Mouse (Mus musculus): ENCODE measurements around the gene Opcml. TPM values are rescaled to one million over a fixed set of nuclear protein-coding genes. Genes with fewer than 3 reads are reported as not detected.

Gene Opcml
- polyA plus RNA-seq, 1 experiment from 2014 or later, result 1.8 TPM

GRCm38 (mm10) chr9:28336511-28337208, 546.1 kb downstream of the Opcml start:
- H3K4me2 ChIP-seq, result peak overlapping the region; percentile 55
- no peaks in the 10 kb centered on the region for H3K4me1 ChIP-seq
- H3K9me3 ChIP-seq, result no peaks in the 10 kb centered on the region
- H3K27ac ChIP-seq (replicated peaks), result no peak overlapping the region
- ATAC-seq (ENCODE audit: extremely low read depth, insufficient number of reproducible peaks, low FRiP score, low TSS enrichment), result no peak
- no peaks in the 10 kb centered on the region for H3K27me3 ChIP-seq (replicated peaks)
- 0 out of 2 replicates have a peak overlapping the region, but pooled peaks have one; percentile 16 for H3K9ac ChIP-seq
- 32% methylated on average over 10 of the region's 10 CpGs for WGBS
- no peaks in the 10 kb centered on the region for H3K36me3 ChIP-seq
- peak overlapping the region; percentile 24 for H3K4me3 ChIP-seq

GRCm38 (mm10) chr9:28337837-28338236, 547.3 kb downstream of the Opcml start:
- Histone ChIP-seq H3K4me3 (no peak overlapping the region), H3K4me2 (no peak overlapping the region), H3K9me3 (no peaks in the 10 kb centered on the region), H3K9ac (no peak overlapping the region), H3K27me3 (replicated peaks) (no peaks in the 10 kb centered on the region), H3K27ac (replicated peaks) (no peak overlapping the region), H3K36me3 (no peaks in the 10 kb centered on the region), H3K4me1 (no peaks in the 10 kb centered on the region)
- 65% methylated on average over 2 of the region's 2 CpGs for WGBS
- ATAC-seq (ENCODE audit: extremely low read depth, insufficient number of reproducible peaks, low FRiP score, low TSS enrichment), result no peak

DNA sequence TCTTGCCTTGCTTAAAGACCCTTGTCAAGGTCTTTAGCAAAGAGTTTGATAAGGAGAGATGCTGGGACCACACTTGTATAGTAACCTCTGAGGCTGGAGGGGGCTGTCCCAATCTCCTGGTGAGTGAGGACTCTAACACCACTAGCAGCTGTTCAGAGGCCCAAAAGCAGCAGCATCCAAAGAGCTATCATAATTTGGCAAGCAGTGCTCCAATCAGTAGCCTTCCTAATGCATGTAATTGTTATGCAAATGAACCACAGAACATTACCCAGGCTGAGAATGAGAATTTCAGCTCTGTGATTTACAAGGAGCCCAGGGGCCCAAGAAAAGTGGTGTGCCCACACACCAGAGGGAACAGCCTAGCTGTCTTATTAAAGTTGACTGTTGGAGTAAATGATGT, 564.4 kb downstream of the Opcml start:
- ATAC-seq (ENCODE audit: extremely low read depth, insufficient number of reproducible peaks, low FRiP score, low TSS enrichment), result no peak
- H3K4me2 ChIP-seq, result no peak overlapping the region
- H3K27ac ChIP-seq (replicated peaks), result no peak overlapping the region
- H3K27me3 ChIP-seq (replicated peaks), result no peaks in the 10 kb centered on the region
- no peak overlapping the region for H3K9ac ChIP-seq
- H3K4me1 ChIP-seq, result no peaks in the 10 kb centered on the region
- H3K4me3 ChIP-seq, result no peak overlapping the region
- H3K36me3 ChIP-seq, result no peaks in the 10 kb centered on the region
- H3K9me3 ChIP-seq, result no peaks in the 10 kb centered on the region

DNA sequence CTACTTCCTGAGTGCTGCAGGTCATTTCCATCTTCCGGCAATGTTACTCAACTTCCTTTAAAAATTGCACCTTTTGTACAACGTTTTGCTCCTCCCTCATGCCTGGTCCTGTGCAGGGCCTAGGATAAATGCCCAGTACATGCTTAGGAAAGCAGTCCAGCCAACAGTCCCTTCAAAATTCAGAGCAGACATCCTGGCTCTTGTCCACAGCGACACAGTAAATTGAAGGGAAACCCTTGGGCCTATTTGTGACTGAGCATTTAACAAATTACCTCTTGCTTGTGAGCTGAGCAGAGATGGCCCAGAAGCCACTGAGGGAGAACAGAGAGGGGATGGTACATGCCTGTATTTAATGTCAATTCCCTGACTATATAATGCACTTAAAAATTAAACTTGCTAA, 567.4 kb downstream of the Opcml start:
- 66% methylated on average over 3 of the region's 3 CpGs for WGBS
- Histone ChIP-seq H3K9me3 (no peaks in the 10 kb centered on the region), H3K4me1 (no peaks in the 10 kb centered on the region), H3K27me3 (replicated peaks) (no peaks in the 10 kb centered on the region), H3K27ac (replicated peaks) (no peak overlapping the region), H3K9ac (no peak overlapping the region), H3K36me3 (no peaks in the 10 kb centered on the region), H3K4me2 (no peak overlapping the region), H3K4me3 (no peak overlapping the region)
- ATAC-seq (ENCODE audit: extremely low read depth, insufficient number of reproducible peaks, low FRiP score, low TSS enrichment), result no peak

- Histone ChIP-seq H3K4me3 (no peak overlapping the region), H3K4me2 (no peak overlapping the region), H3K27me3 (replicated peaks) (no peaks in the 10 kb centered on the region), H3K4me1 (peaks cover 4% of the 10 kb centered on the region; the same call in 1 of the 2 replicates), H3K27ac (replicated peaks) (no peak overlapping the region), H3K36me3 (no peaks in the 10 kb centered on the region), H3K9me3 (no peaks in the 10 kb centered on the region), H3K9ac (no peak overlapping the region)
- no peak for ATAC-seq (ENCODE audit: extremely low read depth, insufficient number of reproducible peaks, low FRiP score, low TSS enrichment)
- WGBS, result 77% methylated on average over 2 of the region's 2 CpGs
These were observed 570.1 kb downstream of the Opcml start for GRCm38 (mm10) chr9:28360691-28361090.

GRCm38 (mm10) chr9:28364473-28365159, 574.0 kb downstream of the Opcml start:
- Histone ChIP-seq H3K36me3 (no peaks in the 10 kb centered on the region), H3K9ac (no peak overlapping the region), H3K4me1 (peaks cover 8% of the 10 kb centered on the region; the same call in 1 of the 2 replicates), H3K27ac (replicated peaks) (no peak overlapping the region), H3K4me3 (no peak overlapping the region), H3K4me2 (no peak overlapping the region), H3K27me3 (replicated peaks) (no peaks in the 10 kb centered on the region), H3K9me3 (no peaks in the 10 kb centered on the region)
- ATAC-seq (ENCODE audit: extremely low read depth, insufficient number of reproducible peaks, low FRiP score, low TSS enrichment), result no peak
- WGBS, result 73% methylated on average over 10 of the region's 10 CpGs

DNA sequence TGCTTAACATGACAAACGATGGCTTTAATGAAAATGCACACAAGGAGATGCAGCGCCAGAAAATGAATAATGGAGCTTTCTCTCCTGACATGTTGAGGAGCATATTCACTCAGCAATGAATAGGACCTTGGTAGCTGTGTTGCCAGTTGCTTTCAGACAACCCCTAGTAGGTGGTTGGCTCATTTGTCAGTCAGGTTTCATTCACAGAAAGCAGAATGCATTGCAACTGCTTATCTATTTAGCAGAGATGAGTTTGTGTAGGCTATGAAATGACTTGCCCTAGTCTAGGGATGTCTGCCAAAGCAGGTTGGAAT, 574.5 kb downstream of the Opcml start:
- WGBS, result 79% methylated on average over 2 of the region's 2 CpGs
- H3K4me3 ChIP-seq, result no peak overlapping the region
- H3K27me3 ChIP-seq (replicated peaks), result no peaks in the 10 kb centered on the region
- H3K9me3 ChIP-seq, result no peaks in the 10 kb centered on the region
- no peak overlapping the region for H3K4me2 ChIP-seq
- no peak overlapping the region for H3K27ac ChIP-seq (replicated peaks)
- H3K4me1 ChIP-seq, result peaks cover 8% of the 10 kb centered on the region; the same call in 1 of the 2 replicates
- H3K9ac ChIP-seq, result no peak overlapping the region
- no peaks in the 10 kb centered on the region for H3K36me3 ChIP-seq
- no peak for ATAC-seq (ENCODE audit: extremely low read depth, insufficient number of reproducible peaks, low FRiP score, low TSS enrichment)

DNA sequence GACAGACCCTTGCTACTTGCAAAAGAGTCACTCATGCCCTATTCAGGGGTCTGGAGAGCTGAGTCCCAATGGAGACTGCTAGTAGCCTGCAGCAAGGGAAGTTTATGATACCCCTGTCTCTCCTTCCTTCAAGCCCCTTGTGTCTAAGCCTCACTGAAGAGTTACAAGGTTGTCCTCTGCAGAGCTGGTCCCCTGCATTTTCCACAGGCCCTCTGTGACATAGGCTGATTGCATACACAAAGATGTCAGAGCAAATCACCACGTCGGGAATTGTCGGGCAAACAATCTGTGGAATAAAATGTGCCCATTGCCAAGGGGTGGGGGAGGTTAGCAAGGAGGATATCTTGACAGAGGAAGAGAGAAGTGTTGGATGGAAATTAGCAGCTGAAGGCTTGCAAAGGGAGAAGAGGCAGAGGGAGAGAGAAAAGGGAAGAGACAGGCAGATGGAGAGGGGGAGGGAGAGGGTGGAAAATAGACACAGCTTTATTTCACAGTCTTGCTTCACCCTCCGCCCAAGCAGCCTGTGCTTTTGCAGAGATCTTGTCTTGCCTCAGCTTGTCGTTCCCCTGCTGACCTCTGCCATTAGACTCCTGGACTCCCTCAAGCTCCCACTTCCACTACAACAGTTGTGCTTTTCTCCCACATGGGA, 596.1 kb downstream of the Opcml start:
- 42% methylated on average over 5 of the region's 5 CpGs for WGBS
- no peaks in the 10 kb centered on the region for H3K27me3 ChIP-seq (replicated peaks)
- H3K4me1 ChIP-seq, result no peaks in the 10 kb centered on the region
- no peaks in the 10 kb centered on the region for H3K9me3 ChIP-seq
- ATAC-seq (ENCODE audit: extremely low read depth, insufficient number of reproducible peaks, low FRiP score, low TSS enrichment), result no peak
- no peak overlapping the region for H3K4me2 ChIP-seq
- no peak overlapping the region for H3K4me3 ChIP-seq
- no peak overlapping the region for H3K9ac ChIP-seq
- no peak overlapping the region for H3K27ac ChIP-seq (replicated peaks)
- H3K36me3 ChIP-seq, result no peaks in the 10 kb centered on the region

DNA sequence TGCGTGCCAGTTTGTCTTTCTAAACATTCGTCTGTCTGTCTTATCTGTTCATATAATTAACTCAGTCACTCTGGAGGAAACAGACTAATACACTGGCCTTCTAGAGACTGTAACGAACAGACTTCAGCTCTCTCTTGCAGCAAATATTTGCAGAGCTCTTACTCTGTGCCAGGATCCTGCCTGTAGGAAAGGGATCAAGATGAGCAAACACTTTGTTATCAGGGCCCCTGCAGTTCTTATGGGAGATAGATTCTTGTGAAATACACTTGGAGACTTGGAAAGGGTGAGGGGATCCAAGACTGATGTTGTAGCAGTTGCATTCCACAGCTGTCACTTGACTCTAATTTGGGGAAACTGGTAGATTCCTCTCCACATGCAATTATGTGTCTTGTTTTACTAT, 604.6 kb downstream of the Opcml start:
- 5% methylated on average over 3 of the region's 3 CpGs for WGBS
- no peak for ATAC-seq (ENCODE audit: extremely low read depth, insufficient number of reproducible peaks, low FRiP score, low TSS enrichment)
- H3K4me2 ChIP-seq, result no peak overlapping the region

GRCm38 (mm10) chr9:28395638-28396037, 605.1 kb downstream of the Opcml start:
- WGBS, result 58% methylated on average over 3 of the region's 3 CpGs

More for the DNA sequence above, 604.6 kb downstream of the Opcml start:
- H3K4me1 ChIP-seq, result no peaks in the 10 kb centered on the region; the same call in 1 of the 2 replicates
- no peaks in the 10 kb centered on the region for H3K9me3 ChIP-seq
- no peaks in the 10 kb centered on the region for H3K27me3 ChIP-seq (replicated peaks)
- no peak overlapping the region for H3K27ac ChIP-seq (replicated peaks)
- H3K9ac ChIP-seq, result no peak overlapping the region
- no peak overlapping the region for H3K4me3 ChIP-seq
- no peaks in the 10 kb centered on the region for H3K36me3 ChIP-seq

DNA sequence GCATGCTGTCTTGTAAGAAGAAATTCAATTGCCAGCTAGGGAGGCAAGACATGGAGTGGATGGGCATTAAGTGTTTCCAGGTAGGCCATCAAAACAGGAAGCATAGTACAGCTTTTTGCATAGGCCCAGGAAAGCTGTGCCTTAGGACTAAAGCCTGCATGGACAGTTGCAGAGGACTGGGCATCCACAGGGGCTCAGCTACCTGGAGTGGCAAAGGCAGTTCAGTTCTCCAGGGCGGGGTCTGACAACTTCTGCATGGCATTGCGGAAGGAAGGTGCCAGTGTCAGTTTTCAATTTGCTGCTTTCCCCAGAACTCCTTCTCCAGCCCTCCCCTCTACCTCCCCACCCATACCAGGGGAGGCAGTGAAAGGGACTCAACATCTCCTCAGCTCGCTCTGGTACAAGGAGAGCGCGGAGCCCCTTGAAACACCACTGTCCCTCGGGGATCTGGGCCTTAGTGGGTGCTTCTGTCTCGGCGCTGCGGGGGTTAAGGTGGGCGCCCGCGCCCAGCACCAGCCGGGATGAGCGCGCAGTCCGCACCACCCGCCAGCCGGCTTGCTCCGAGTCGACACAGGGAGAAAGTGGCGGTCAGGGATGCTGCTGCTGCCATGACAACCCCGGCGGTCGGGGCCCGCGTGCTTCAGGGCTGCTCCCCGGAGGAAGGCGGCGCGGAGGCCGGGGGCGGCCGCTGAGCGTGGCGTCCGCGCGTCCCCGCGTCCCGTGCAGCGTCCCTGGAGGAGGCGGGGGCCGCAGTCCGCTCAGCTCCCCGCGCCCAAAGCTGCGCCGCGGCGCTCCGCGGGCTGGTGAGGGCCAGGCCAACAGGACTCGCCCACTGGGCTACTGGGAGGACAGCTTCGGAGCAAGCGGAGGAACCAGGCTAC, 612.4 kb downstream of the Opcml start:
- peaks cover 9% of the 10 kb centered on the region for H3K4me1 ChIP-seq
- peak overlapping the region; percentile 66 for H3K4me3 ChIP-seq
- no peak for ATAC-seq (ENCODE audit: extremely low read depth, insufficient number of reproducible peaks, low FRiP score, low TSS enrichment)
- no peaks in the 10 kb centered on the region for H3K36me3 ChIP-seq
- H3K9me3 ChIP-seq, result no peaks in the 10 kb centered on the region
- WGBS, result under 1% methylated on average over 56 of the region's 56 CpGs
- peak overlapping the region; percentile 99 for H3K4me2 ChIP-seq
- H3K9ac ChIP-seq, result peak overlapping the region; percentile 76
- H3K27me3 ChIP-seq (replicated peaks), result peaks cover 36% of the 10 kb centered on the region
- H3K27ac ChIP-seq (replicated peaks), result no peak overlapping the region

More at GRCm38 (mm10) chr9:28395638-28396037, 605.1 kb downstream of the Opcml start:
- Histone ChIP-seq H3K9ac (no peak overlapping the region), H3K36me3 (no peaks in the 10 kb centered on the region), H3K9me3 (no peaks in the 10 kb centered on the region), H3K4me1 (no peaks in the 10 kb centered on the region; the same call in 1 of the 2 replicates), H3K27ac (replicated peaks) (no peak overlapping the region), H3K27me3 (replicated peaks) (no peaks in the 10 kb centered on the region), H3K4me3 (no peak overlapping the region), H3K4me2 (no peak overlapping the region)
- ATAC-seq (ENCODE audit: extremely low read depth, insufficient number of reproducible peaks, low FRiP score, low TSS enrichment), result no peak

Data from heart, embryonic 13.5 days (tissue).